Mouse (Mus musculus): ENCODE data around the gene Tnfaip2.

Gene Tnfaip2

DNA sequence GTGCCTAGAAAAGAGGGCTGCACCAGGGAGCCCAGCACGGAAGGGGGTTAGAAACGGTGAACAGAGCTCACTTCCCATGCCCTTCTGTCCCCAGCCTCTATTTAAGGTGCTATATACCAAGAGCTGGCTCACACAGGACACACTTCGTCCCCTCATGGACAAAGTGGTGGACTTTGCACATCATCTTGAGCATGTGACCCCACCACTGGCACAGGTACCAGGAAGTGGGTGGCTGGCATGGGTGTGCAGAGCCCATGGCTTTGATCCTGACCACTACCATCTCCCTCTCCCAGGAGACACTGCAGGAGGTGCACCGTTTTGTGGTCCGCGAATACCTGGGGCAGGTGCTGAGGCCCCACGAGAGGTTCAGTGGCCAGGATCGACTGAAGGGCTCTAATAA, 13.9 kb upstream of the Tnfaip2 start:
- DNase-seq (ENCODE audit: low spot score): no peak

DNA sequence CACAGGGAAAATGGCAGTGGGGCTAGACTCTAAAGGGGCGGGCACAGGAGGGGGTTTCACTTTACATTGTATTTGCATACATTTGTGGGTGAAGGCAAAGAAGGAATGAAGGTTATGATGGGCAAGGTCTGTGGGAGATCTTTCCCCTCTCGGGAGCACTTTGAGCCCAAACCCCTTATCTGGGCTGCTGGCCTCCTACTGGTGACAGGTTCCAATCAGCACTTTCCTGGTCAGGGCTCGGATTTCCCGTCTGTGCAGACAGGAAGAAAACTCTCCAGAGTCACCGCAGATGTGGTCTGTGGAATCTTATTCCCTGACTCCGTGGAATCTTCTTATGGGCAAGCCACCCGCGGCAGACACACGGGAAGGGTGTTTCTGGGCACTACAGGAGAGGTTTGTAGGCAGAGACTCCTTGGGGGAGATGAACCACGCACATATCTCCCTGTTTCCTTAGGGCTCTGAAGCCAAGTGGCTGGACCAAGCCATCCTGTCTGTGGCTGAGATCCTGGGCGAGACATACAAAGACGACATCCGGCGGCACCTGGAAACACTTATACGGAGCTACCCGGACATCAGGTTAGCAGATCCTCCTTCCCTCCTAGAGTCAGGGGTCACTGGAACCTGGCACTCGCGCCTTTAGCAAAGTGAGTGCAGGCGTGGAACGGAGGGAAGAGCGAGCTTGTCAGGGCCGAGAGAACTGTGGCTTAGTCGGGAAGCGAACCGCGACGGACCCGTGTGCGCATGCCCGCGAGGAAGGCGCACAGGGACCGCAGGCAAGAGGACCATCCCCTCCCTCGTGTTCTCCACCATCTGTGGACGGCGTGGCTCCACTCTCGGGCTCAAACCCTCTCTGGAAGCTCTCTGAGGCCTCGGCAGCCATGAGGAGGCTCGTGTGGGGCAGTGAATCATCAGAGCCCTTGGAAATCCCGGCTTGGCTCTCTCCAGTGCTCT, 13.0 kb upstream of the Tnfaip2 start:
- DNase-seq (ENCODE audit: low spot score): peak; percentile 60

- DNase-seq (ENCODE audit: low spot score): no peak
Observed at GRCm38 (mm10) chr12:111430049-111430867, 12.0 kb upstream of the Tnfaip2 start.

GRCm38 (mm10) chr12:111430868-111431817, 11.1 kb upstream of the Tnfaip2 start:
- DNase-seq (ENCODE audit: low spot score): no peak

- no peak for DNase-seq (ENCODE audit: low spot score)
Observed at GRCm38 (mm10) chr12:111432097-111432496, 10.2 kb upstream of the Tnfaip2 start.

DNA sequence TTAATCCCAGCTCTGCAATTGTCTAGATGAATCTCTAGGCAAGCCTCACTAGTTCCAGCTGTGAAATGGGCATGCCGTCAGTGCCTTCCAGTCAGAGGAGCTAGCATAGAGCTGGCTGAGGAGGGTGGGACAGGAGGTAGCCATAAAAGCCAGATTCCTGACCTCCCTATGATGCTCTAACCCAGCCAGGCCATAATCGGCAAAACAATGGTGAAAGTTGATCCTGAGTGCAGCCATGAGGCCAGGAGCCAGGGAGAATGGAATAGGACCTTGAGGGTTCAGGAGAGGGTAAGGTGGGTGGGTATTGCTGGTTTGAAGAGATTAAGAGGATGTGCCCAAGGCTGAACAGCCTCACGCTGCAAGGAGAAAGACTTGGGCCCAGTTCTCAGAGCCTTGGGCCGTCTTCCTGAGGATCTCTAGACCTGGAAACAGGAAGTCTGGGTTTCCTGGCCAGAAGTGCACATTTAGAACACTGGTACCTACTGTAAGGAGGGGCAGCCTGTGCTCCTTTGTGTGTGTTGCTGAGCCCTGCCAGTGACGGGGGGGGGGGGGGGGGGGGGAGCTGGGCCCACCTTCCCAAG, 9.4 kb upstream of the Tnfaip2 start:
- no peak for DNase-seq (ENCODE audit: low spot score)

GRCm38 (mm10) chr12:111434164-111434744, 8.0 kb upstream of the Tnfaip2 start:
- DNase-seq (ENCODE audit: low spot score): no peak

GRCm38 (mm10) chr12:111434745-111435327, 7.4 kb upstream of the Tnfaip2 start:
- no peak for DNase-seq (ENCODE audit: low spot score)

GRCm38 (mm10) chr12:111436170-111436569, 6.1 kb upstream of the Tnfaip2 start:
- no peak for DNase-seq (ENCODE audit: low spot score)

DNA sequence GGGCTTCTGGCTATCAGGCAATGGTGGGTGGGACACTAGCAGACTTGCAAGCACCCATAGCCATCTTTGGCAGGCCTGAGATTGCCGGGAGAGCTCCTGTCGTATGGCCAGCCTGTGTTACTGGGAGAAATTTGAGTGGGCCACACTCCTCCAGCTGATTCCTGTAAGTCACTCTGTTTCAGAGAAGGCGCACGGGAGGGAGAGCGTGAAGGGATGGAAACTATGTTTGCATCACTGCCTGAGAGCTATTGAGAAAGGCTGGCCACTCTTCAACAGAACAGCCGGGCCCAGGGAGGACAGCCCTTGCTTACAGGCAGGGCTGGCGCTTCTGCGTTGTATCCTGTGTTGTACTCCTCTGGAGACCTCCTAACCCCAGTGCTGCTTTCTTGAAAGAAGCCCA, 5.6 kb upstream of the Tnfaip2 start:
- no peak for DNase-seq (ENCODE audit: low spot score)

- DNase-seq (ENCODE audit: low spot score): no peak
Observed at GRCm38 (mm10) chr12:111437222-111437900, 4.9 kb upstream of the Tnfaip2 start.

- DNase-seq (ENCODE audit: low spot score): no peak
Observed at GRCm38 (mm10) chr12:111438850-111439249, 3.4 kb upstream of the Tnfaip2 start.

DNA sequence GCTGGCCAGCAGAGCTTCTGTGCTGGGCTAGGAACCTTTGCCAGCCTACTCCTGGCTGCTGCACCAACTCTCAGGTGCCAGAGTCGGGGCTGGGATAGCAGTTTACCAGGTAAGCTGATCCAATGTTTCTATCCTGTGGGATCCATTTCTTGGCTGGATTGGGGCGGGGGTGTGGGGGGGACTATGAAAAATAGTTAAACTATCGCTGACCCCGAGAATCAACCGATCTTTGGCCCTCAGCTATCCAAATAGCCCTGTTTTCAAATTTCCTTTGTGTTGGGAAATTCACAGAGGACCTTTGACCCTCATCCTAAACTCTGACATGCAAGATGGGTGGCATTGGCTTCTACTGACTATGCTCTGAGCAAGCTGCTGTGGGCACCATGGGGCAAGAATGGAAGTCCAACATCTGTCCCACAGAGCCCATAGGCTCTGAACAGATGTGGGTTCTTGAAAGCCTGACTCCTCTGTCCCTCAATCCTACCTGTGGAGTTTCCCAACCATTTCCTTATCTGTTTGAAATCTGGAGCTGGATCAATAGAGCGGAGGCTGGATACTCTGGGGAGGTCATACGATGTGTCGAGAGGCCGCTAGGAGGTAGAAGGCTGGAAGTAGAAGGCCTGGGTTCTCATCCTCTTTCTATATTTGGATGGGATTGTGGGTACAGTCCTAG, 1.4 kb upstream of the Tnfaip2 start:
- DNase-seq (ENCODE audit: low spot score): no peak

- DNase-seq (ENCODE audit: low spot score): no peak
Observed at GRCm38 (mm10) chr12:111441523-111441922, 746 bp upstream of the Tnfaip2 start.

GRCm38 (mm10) chr12:111443011-111443870, 972 bp downstream of the Tnfaip2 start:
- no peak for DNase-seq (ENCODE audit: low spot score)

GRCm38 (mm10) chr12:111443921-111444831, 1.9 kb downstream of the Tnfaip2 start:
- no peak for DNase-seq (ENCODE audit: low spot score)

GRCm38 (mm10) chr12:111445161-111445889, 3.1 kb downstream of the Tnfaip2 start:
- no peak for DNase-seq (ENCODE audit: low spot score)
